Mouse (Mus musculus): ENCODE data around the gene Ubox5. TPM values are rescaled to one million over a fixed set of nuclear protein-coding genes. Genes with fewer than 3 reads are reported as not detected.

The Ubox5 gene
- polyA plus RNA-seq, 1 experiment from 2014 or later: 4.5 TPM

DNA sequence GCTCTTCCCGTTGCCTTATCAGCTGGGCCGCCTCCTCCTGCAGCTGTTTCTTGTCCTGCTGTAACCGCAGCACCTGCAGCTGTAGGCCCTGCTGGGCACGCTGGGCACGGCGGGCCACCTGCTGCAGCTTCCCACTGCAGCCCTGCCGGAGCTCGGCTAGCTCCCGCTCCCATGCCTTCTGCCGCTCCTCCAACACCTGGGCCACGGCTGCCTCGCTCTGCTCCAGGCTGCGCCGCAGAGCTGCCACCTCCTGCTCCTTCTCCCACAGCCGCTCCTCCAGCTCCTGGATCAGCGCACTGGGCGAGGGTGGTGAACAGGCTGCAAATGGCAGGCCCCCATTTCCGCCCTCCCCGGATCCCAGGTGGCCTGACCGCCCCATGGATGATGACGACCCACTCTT lies 6.0 kb upstream of the Ubox5 start:
- ATAC-seq: peak; percentile 5
- Histone ChIP-seq H3K9ac (ENCODE audit: low read depth, low read length) (0 out of 2 replicates have a peak overlapping the region, but pooled peaks have one; percentile 27), H3K4me2 (replicated peaks; ENCODE audit: low read depth) (peak overlapping the region; percentile 68), H3K36me3 (ENCODE audit: control insufficient read depth, insufficient read depth) (peaks cover 18% of the 10 kb centered on the region; the same call in 1 of the 2 replicates), H3K9me3 (ENCODE audit: control insufficient read depth) (no peaks in the 10 kb centered on the region), H3K27ac (ENCODE audit: low read depth, low read length) (no peak overlapping the region), H3K27me3 (replicated peaks; ENCODE audit: control insufficient read depth, insufficient read depth, low read length) (no peaks in the 10 kb centered on the region), H3K4me3 (ENCODE audit: low read depth, low read length) (no peak overlapping the region), H3K4me1 (replicated peaks; ENCODE audit: control insufficient read depth, insufficient read depth, low read length) (peaks cover 9% of the 10 kb centered on the region; the same call in 1 of the 2 replicates)
- 34% methylated on average over 21 of the region's 21 CpGs for WGBS
- peak; percentile 25; the same call in 1 of the 2 replicates for TF ChIP-seq CTCF (IDR thresholded peaks at IDR 0.05; ENCODE audit: low read depth)

- ATAC-seq: no peak
Measured at GRCm38 (mm10) chr2:130634739-130635411, 5.0 kb upstream of the Ubox5 start.

DNA sequence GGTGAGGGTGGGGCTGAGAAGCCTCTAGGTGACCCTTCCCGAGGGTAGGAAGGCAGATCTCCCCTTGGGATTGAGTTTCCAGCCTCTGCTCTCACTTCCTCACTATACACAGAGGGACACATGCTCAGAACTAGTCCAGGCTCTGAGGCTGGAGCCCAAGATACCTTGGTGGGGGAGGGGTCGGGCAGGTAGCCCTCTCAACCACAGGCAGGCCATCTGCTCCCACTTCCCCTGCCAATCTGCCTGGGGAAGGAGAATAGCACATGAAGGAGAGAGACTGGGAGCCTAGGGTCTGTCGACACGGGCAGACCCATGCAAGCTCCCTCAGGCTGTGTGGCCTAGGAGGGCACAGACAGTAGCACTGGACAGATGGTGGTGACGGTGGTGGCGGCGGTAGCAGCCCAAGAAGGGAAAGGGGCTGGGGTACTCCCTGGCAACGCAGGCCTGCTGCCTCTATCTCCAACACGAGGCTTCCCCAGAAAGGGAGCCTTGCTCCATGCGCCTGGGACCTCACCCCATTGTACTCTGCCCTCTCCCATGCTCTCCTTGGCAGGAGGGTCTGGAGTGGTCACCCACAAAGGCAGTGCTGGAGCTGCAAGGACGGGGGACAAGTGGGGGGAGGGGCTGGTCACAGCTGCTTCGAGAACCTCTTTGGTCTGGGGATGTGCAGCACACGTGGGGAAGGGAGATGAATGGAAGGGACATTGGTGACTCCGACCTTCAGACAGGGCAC lies 4.3 kb upstream of the Ubox5 start:
- Histone ChIP-seq H3K4me3 (ENCODE audit: low read depth, low read length) (no peak overlapping the region), H3K36me3 (ENCODE audit: control insufficient read depth, insufficient read depth) (peaks cover 18% of the 10 kb centered on the region; the same call in 1 of the 2 replicates)
- 53% methylated on average over 14 of the region's 14 CpGs for WGBS

More at GRCm38 (mm10) chr2:130634739-130635411, 5.0 kb upstream of the Ubox5 start:
- peak overlapping the region; percentile 21 for H3K4me3 ChIP-seq (ENCODE audit: low read depth, low read length)
- H3K9me3 ChIP-seq (ENCODE audit: control insufficient read depth): no peaks in the 10 kb centered on the region
- peaks cover 18% of the 10 kb centered on the region; the same call in 1 of the 2 replicates for H3K36me3 ChIP-seq (ENCODE audit: control insufficient read depth, insufficient read depth)
- H3K4me1 ChIP-seq (replicated peaks; ENCODE audit: control insufficient read depth, insufficient read depth, low read length): peaks cover 9% of the 10 kb centered on the region; the same call in 1 of the 2 replicates
- no peaks in the 10 kb centered on the region for H3K27me3 ChIP-seq (replicated peaks; ENCODE audit: control insufficient read depth, insufficient read depth, low read length)
- peak; percentile 61 for TF ChIP-seq CTCF (IDR thresholded peaks at IDR 0.05; ENCODE audit: low read depth)
- WGBS: 25% methylated on average over 38 of the region's 38 CpGs
- peak overlapping the region; percentile 27 for H3K9ac ChIP-seq (ENCODE audit: low read depth, low read length)
- no peak overlapping the region for H3K27ac ChIP-seq (ENCODE audit: low read depth, low read length)
- H3K4me2 ChIP-seq (replicated peaks; ENCODE audit: low read depth): peak overlapping the region; percentile 68

GRCm38 (mm10) chr2:130632887-130633675 lies 3.2 kb upstream of the Ubox5 start:
- Histone ChIP-seq H3K36me3 (ENCODE audit: control insufficient read depth, insufficient read depth) (peaks cover 18% of the 10 kb centered on the region; the same call in 1 of the 2 replicates), H3K4me2 (replicated peaks; ENCODE audit: low read depth) (no peak overlapping the region), H3K27me3 (replicated peaks; ENCODE audit: control insufficient read depth, insufficient read depth, low read length) (no peaks in the 10 kb centered on the region), H3K4me3 (ENCODE audit: low read depth, low read length) (no peak overlapping the region), H3K27ac (ENCODE audit: low read depth, low read length) (no peak overlapping the region), H3K9me3 (ENCODE audit: control insufficient read depth) (no peaks in the 10 kb centered on the region), H3K4me1 (replicated peaks; ENCODE audit: control insufficient read depth, insufficient read depth, low read length) (peaks cover 12% of the 10 kb centered on the region; the same call in 1 of the 2 replicates), H3K9ac (ENCODE audit: low read depth, low read length) (no peak overlapping the region)
- 67% methylated on average over 5 of the region's 5 CpGs for WGBS
- ATAC-seq: no peak
- TF ChIP-seq CTCF (IDR thresholded peaks at IDR 0.05; ENCODE audit: low read depth): no peak

More for the DNA sequence above, 4.3 kb upstream of the Ubox5 start:
- Histone ChIP-seq H3K9me3 (ENCODE audit: control insufficient read depth) (no peaks in the 10 kb centered on the region), H3K4me2 (replicated peaks; ENCODE audit: low read depth) (peak overlapping the region; percentile 68), H3K27ac (ENCODE audit: low read depth, low read length) (no peak overlapping the region), H3K9ac (ENCODE audit: low read depth, low read length) (peak overlapping the region; percentile 27), H3K4me1 (replicated peaks; ENCODE audit: control insufficient read depth, insufficient read depth, low read length) (peaks cover 9% of the 10 kb centered on the region; the same call in 1 of the 2 replicates), H3K27me3 (replicated peaks; ENCODE audit: control insufficient read depth, insufficient read depth, low read length) (no peaks in the 10 kb centered on the region)
- no peak for ATAC-seq
- no peak for TF ChIP-seq CTCF (IDR thresholded peaks at IDR 0.05; ENCODE audit: low read depth)

DNA sequence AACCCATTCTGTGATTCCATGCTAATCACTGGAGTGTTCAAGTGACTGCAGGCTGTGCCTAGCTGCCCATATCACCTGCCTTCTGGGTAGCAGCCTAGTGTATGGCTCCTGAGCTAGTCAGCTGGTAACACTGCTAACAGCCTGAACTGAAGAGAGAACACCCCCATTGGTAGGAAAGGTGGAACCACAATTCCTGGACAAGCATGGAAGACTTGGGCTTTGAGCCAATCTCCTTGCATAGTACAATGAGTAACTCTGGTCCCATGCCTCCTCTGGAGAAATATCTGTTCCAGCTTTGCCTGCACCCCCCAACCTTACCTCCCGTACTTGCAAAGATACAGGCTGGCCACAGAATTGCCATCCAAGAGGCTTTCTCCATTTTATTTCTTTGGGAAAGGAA lies 2.6 kb upstream of the Ubox5 start:
- WGBS: 86% methylated on average over 1 of the region's 1 CpGs
- H3K4me2 ChIP-seq (replicated peaks; ENCODE audit: low read depth): no peak overlapping the region
- peaks cover 12% of the 10 kb centered on the region; the same call in 1 of the 2 replicates for H3K4me1 ChIP-seq (replicated peaks; ENCODE audit: control insufficient read depth, insufficient read depth, low read length)
- H3K27me3 ChIP-seq (replicated peaks; ENCODE audit: control insufficient read depth, insufficient read depth, low read length): no peaks in the 10 kb centered on the region
- no peak for TF ChIP-seq CTCF (IDR thresholded peaks at IDR 0.05; ENCODE audit: low read depth)
- H3K4me3 ChIP-seq (ENCODE audit: low read depth, low read length): no peak overlapping the region
- H3K27ac ChIP-seq (ENCODE audit: low read depth, low read length): no peak overlapping the region
- no peaks in the 10 kb centered on the region for H3K9me3 ChIP-seq (ENCODE audit: control insufficient read depth)
- H3K36me3 ChIP-seq (ENCODE audit: control insufficient read depth, insufficient read depth): peaks cover 22% of the 10 kb centered on the region; the same call in 1 of the 2 replicates
- ATAC-seq: no peak
- H3K9ac ChIP-seq (ENCODE audit: low read depth, low read length): no peak overlapping the region

Data from intestine, postnatal 0 days (tissue).